Mouse (Mus musculus) midbrain, postnatal 0 days (tissue): ENCODE measurements around the gene Timm44. TPM values are rescaled to one million over a fixed set of nuclear protein-coding genes. Genes with fewer than 3 reads are reported as not detected.

Source experiments
- ATAC-seq: fragments of 200-750 bp; cut with Nextera tagmentation; 2 replicates; pipeline ENCODE4 v1.8.0; 2017; ENCODE audit warnings: moderate number of reproducible peaks, mild to moderate bottlenecking, moderate TSS enrichment, moderate library complexity; ENCODE audit not compliant: low FRiP score
- DNase-seq: peaks from one replicate; pipeline ENCODE4 v3.0.0-alpha.2; 2015; ENCODE audit warnings: low spot score
- H3K27ac ChIP-seq: fragments of 300-500 bp; sonication (generic); 2 replicates; pipeline ENCODE4 v1.5.1; 2014; ENCODE audit warnings: low read depth, mild to moderate bottlenecking, low read length, mixed read lengths
- H3K27me3 ChIP-seq: fragments of 300-500 bp; sonication (generic); 2 replicates; pipeline ENCODE4 v1.6.1; 2014; ENCODE audit warnings: low read length, control low read depth, mixed read lengths; ENCODE audit not compliant: insufficient read depth
- H3K36me3 ChIP-seq: fragments of 300-500 bp; sonication (generic); 2 replicates; pipeline ENCODE4 v1.6.1; 2014; ENCODE audit warnings: low read length, control low read depth, mixed read lengths; ENCODE audit not compliant: insufficient read depth
- H3K4me1 ChIP-seq: fragments of 300-500 bp; sonication (generic); 2 replicates; pipeline ENCODE4 v1.6.1; 2014; ENCODE audit warnings: mild to moderate bottlenecking, control low read depth, antibody characterized with exemption, low read length, mixed read lengths; ENCODE audit not compliant: insufficient read depth
- H3K4me2 ChIP-seq: fragments of 300-500 bp; sonication (generic); 2 replicates; pipeline ENCODE4 v1.6.1; 2014; ENCODE audit warnings: low read depth, mild to moderate bottlenecking, low read length, mixed read lengths; ENCODE audit not compliant: poor library complexity, severe bottlenecking
- H3K4me3 ChIP-seq: fragments of 300-500 bp; sonication (generic); 2 replicates; pipeline ENCODE4 v1.5.1; 2014; ENCODE audit warnings: low read depth, mild to moderate bottlenecking, low read length, moderate library complexity
- H3K9ac ChIP-seq: fragments of 300-500 bp; sonication (generic); replicated peaks from 2 replicates; pipeline ENCODE4 v1.6.1; 2014; ENCODE audit warnings: mild to moderate bottlenecking, low read length, moderate library complexity, mixed read lengths; ENCODE audit not compliant: poor library complexity, severe bottlenecking
- H3K9me3 ChIP-seq: fragments of 300-500 bp; sonication (generic); 2 replicates; pipeline ENCODE4 v1.6.1; 2016; ENCODE audit warnings: low read length, control low read depth
- CTCF ChIP-seq: IDR thresholded peaks from 2 replicates; pipeline ENCODE4 v1.5.1; 2016; ENCODE audit warnings: antibody characterized with exemption, mild to moderate bottlenecking
- WGBS: fragments of 180-500 bp; shearing (Covaris S2); extraction: QIAGEN DNeasy Blood & Tissue Kit; methylation state at CpG from one replicate; pipeline ENCODE4 v1.1.7; 2014; 5-methylcytosine and 5-hydroxymethylcytosine counted together
- polyA plus RNA-seq: library from polyadenylated mRNA; unstranded; fragments of >200 nt; fragmentation: Nextera tagmentation; extraction: Ambion mirVana; gene quantifications from 2 replicates; pipeline ENCODE4 v1.2.1, GENCODE M21; 2015
- total RNA-seq: library from RNA; depleted of rRNA; stranded (reverse); fragments of >200 nt; gene quantifications from 2 replicates; pipeline ENCODE4 v1.2.3, GENCODE M21; 2014

Timm44 gene
- total and polyA plus RNA-seq, 2 experiments from 2014 or later: 52.7 to 58.0 TPM

DNA sequence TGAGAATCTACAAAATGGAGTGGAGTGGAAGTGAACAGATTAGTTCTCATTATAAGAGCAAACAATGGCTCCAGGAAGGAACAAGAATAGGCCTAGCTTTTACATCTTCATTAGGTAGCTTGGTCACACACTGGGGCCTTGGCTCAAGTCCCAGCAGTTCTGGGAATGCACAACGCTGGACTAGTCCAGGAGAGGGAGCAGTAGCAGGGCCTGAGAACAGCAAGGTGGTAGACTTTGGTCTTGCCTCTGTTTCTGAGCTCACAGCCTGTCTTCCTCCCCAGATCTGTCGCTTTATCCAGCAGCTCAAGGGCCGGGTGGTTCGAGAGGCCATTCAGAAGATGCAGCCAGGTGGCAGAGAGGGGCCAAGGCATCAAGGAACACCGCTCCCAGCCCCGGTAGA lies 21.7 kb downstream of the Timm44 start:
- ATAC-seq: no peak
- Histone ChIP-seq H3K27ac (peak overlapping the region; percentile 87), H3K4me3 (peak overlapping the region; percentile 65), H3K9me3 (no peaks in the 10 kb centered on the region), H3K4me2 (peak overlapping the region; percentile 68), H3K4me1 (peaks cover 10% of the 10 kb centered on the region), H3K27me3 (no peaks in the 10 kb centered on the region), H3K9ac (peak overlapping the region; percentile 79), H3K36me3 (peaks cover 21% of the 10 kb centered on the region)
- TF ChIP-seq CTCF: peak; percentile 73
- DNase-seq: peak; percentile 91
- 50% methylated on average over 6 of the region's 6 CpGs for WGBS

DNA sequence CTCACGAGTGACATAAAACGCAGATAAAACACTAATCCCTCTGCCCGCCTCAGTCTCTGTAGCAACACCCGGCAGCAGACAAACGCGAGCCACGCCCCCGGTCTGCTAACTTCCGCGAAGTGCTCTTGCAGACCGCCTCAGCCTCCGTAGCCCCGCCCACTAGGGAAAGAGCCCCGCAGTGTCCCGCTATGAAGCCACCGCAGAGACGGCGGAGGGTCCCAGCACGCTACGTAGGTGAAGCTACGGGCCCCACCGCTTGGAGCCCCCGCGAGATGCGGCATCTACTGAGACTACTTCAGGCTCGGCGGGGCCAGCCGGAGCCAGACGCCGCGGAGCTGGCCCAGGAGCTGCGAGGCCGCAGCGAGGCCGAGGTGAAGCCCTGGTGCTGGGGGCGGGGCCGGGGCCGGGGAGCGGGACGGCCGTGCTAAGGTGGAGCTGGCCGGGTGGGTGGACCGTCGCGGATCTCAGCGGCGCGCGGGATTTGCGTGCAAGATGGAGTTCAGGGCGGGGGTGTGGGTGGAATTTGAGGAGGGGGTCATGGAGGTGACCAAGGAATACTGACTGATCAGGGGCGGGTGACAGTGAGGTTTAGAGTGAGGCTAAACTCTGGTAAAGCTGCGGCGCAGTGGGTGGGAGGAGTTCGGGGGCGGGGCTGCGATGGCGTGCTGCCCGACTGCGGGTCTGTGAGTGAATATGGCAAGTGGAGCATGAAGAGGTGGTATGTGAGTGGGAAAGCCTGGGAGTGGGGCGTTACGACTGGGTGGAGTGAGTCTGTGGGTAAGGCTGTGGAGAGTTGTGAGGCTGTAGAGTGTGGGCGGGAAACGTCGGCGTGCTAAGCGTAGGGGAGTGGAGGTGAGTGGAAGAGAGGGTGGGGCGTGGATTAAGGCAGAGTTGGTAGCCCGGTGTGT lies 22.5 kb downstream of the Timm44 start, which contains the start of gene Snapc2:
Snapc2 (plus strand) TSS at position 147 of the 908 bp plus-strand sequence.
- Histone ChIP-seq H3K9me3 (no peaks in the 10 kb centered on the region), H3K4me2 (peak within 1 kb of the TSS; percentile 68), H3K36me3 (peaks cover 25% of the 10 kb centered on the region), H3K27ac (peak within 1 kb of the TSS; percentile 87), H3K4me3 (peak within 1 kb of the TSS; percentile 65), H3K4me1 (peaks cover 10% of the 10 kb centered on the region), H3K9ac (peak within 1 kb of the TSS; percentile 79), H3K27me3 (no peaks in the 10 kb centered on the region)
- under 1% methylated on average over 69 of the region's 69 CpGs for WGBS
- DNase-seq (peak; percentile 97), ATAC-seq (peak; percentile 88)
- TF ChIP-seq CTCF: no peak

DNA sequence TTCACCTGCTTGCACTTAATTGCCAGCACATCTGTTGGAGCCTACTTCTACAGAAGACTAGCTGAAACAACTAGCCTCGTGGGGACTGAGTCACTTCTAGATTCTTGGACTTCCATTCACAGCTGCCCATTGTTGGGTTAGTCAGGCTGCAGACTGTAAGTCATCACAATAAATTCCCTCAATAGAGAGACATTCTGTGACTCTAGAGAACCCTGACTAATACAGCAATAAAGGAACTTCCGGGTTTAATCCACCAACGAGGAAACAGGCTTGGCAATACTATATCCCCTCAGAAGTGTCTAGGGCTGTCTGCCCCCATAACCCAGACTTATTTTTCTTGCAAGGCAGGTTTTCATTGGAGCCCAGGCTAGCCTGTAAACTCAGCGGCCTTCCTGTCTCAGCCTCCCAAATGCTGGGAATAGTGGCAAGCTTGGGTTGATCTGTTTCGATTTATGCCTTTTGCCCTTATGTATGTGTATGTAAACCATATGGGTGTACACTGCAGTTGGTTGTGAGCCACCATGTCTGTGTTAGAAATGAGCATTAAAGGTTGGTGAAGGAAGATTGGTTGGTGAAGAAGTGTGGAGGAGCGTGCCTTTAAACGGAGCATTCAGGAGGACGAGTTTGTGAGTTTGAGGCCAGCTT lies 23.5 kb downstream of the Timm44 start:
- 43% methylated on average over 8 of the region's 8 CpGs for WGBS
- H3K36me3 ChIP-seq: peaks cover 34% of the 10 kb centered on the region
- no peak for ATAC-seq

DNA sequence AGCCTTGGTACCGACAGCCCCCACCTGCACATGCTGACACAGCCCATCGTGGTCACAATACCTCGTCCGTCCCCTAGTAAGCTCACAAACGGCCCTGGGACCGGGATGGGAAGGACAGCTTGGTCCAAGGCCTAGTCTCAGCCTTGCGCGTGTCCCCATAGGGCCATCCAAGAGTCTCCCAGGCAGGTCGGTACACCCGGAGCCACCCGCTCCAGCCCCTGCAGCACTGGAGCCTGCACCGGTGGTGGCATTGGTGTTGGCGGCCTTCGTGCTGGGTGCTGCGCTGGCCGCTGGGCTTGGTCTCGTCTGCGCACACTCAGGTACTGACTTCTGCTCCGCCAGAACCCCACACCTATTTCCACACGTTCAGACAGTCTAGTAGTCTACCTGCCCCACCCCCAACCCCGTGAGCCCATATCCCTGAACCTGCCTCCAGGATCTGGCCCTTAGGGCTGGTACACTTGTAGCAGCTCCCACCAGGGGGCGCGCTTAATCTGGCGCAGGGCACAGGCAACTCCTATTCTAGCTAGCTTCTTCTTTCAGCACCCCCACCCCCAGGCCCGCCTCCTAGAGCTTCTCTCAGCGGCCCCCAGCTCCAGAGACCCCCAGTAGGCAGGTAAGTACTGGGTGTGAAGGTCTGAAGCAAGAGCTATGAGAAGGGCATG lies 25.3 kb downstream of the Timm44 start:
- no peak overlapping the region for H3K27ac ChIP-seq
- H3K27me3 ChIP-seq: no peaks in the 10 kb centered on the region
- 33% methylated on average over 26 of the region's 26 CpGs for WGBS
- H3K4me2 ChIP-seq: no peak overlapping the region
- H3K4me1 ChIP-seq: no peaks in the 10 kb centered on the region
- ATAC-seq (no peak), DNase-seq (peak; percentile 78)
- no peak overlapping the region for H3K4me3 ChIP-seq
- H3K9me3 ChIP-seq: no peaks in the 10 kb centered on the region
- H3K36me3 ChIP-seq: peaks cover 32% of the 10 kb centered on the region
- 0 out of 2 replicates have a peak overlapping the region, but pooled peaks have one; percentile 19 for H3K9ac ChIP-seq
- TF ChIP-seq CTCF: peak; percentile 82

More for the DNA sequence above, 23.5 kb downstream of the Timm44 start:
- DNase-seq: no peak
- H3K27ac ChIP-seq: peak overlapping the region; percentile 87
- H3K9me3 ChIP-seq: no peaks in the 10 kb centered on the region
- no peak for TF ChIP-seq CTCF
- H3K4me3 ChIP-seq: peak overlapping the region; percentile 65
- H3K27me3 ChIP-seq: no peaks in the 10 kb centered on the region
- H3K9ac ChIP-seq: peak overlapping the region; percentile 79; the same call in 1 of the 2 replicates
- peak overlapping the region; percentile 68 for H3K4me2 ChIP-seq
- H3K4me1 ChIP-seq: peaks cover 3% of the 10 kb centered on the region; the same call in 1 of the 2 replicates

DNA sequence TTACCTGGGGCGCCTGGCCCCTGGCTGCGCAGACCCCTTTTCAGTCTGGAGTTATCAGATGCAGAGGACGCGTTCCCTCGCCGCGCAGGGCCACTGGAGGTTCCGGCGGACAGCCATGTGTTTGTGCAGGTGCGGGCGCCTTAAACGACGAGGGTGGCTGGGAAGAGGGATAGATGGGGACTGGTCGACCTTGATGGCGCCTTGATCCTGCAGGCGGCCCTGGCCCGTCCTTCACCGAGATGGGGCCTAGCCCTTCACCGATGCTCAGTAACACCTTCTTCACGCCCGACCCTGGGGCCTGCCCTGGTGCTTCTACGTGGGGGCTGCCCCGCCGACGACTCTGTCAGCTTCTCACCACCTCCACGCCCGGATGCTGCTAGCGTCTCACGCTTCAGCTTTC lies 26.5 kb downstream of the Timm44 start:
- H3K4me3 ChIP-seq: no peak overlapping the region
- H3K36me3 ChIP-seq: peaks cover 35% of the 10 kb centered on the region
- ATAC-seq: no peak
- DNase-seq: no peak
- TF ChIP-seq CTCF: no peak
- no peaks in the 10 kb centered on the region for H3K9me3 ChIP-seq
- no peaks in the 10 kb centered on the region for H3K27me3 ChIP-seq
- H3K4me2 ChIP-seq: no peak overlapping the region
- no peak overlapping the region for H3K27ac ChIP-seq
- 20% methylated on average over 29 of the region's 29 CpGs for WGBS
- 0 out of 2 replicates have a peak overlapping the region, but pooled peaks have one; percentile 1 for H3K9ac ChIP-seq
- no peaks in the 10 kb centered on the region for H3K4me1 ChIP-seq
